Mouse (Mus musculus) myocyte (in vitro differentiated cells): ENCODE data around the gene Kctd18. TPM values are rescaled to one million over a fixed set of nuclear protein-coding genes. Genes with fewer than 3 reads are reported as not detected.

Experiments used
- H3K27me3 ChIP-seq: one replicate; pipeline ENCODE4 v1.6.1; 2011; ENCODE audit not compliant: control insufficient read depth, insufficient read depth, insufficient read length
- H3K36me3 ChIP-seq: one replicate; pipeline ENCODE4 v1.6.1; 2011; ENCODE audit not compliant: control insufficient read depth, insufficient read depth
- H3K4me2 ChIP-seq: one replicate; pipeline ENCODE4 v1.6.1; 2011; ENCODE audit warnings: low read depth, control low read depth
- H3K4me3 ChIP-seq: one replicate; pipeline ENCODE4 v1.5.1; 2011; ENCODE audit warnings: mild to moderate bottlenecking, control low read depth, moderate library complexity
- H3K79me2 ChIP-seq: one replicate; pipeline ENCODE4 v1.6.1; 2011; ENCODE audit not compliant: control insufficient read depth, insufficient read depth
- H3ac ChIP-seq: one replicate; pipeline ENCODE4 v1.6.1; 2011; ENCODE audit not compliant: control insufficient read depth, insufficient read length
- CEBPB ChIP-seq: IDR thresholded peaks from 2 replicates; pipeline ENCODE4 v1.6.1; 2011; ENCODE audit warnings: mild to moderate bottlenecking, moderate library complexity; ENCODE audit not compliant: poor library complexity, insufficient read depth, severe bottlenecking
- E2F4 ChIP-seq: IDR thresholded peaks from one replicate; pipeline ENCODE4 v1.6.1; 2011; ENCODE audit warnings: mild to moderate bottlenecking, control low read depth, moderate library complexity; ENCODE audit not compliant: insufficient read depth
- MAX ChIP-seq: IDR thresholded peaks from one replicate; pipeline ENCODE4 v1.6.1; 2011; ENCODE audit warnings: low read depth, mild to moderate bottlenecking, control low read depth
- MYOD1 ChIP-seq, 3 experiments: IDR thresholded peaks; one replicate each; pipeline ENCODE4 v1.6.1; 2011; ENCODE audit warnings: control low read depth in 2 of 3, low read depth in 2 of 3, mild to moderate bottlenecking in 2 of 3, moderate library complexity in 1 of 3; ENCODE audit not compliant: insufficient read length in 2 of 3, control insufficient read depth in 1 of 3
- MYOG ChIP-seq, 3 experiments: IDR thresholded peaks; one replicate each; pipeline ENCODE4 v1.6.1; 2011; ENCODE audit warnings: control low read depth in 2 of 3, low read depth in 2 of 3, mild to moderate bottlenecking in 2 of 3; ENCODE audit not compliant: insufficient read length in 2 of 3, control insufficient read depth in 1 of 3, insufficient read depth in 1 of 3
- POLR2A ChIP-seq: IDR thresholded peaks from one replicate; pipeline ENCODE4 v1.6.1; 2011; ENCODE audit warnings: low read depth, mild to moderate bottlenecking, control low read depth, moderate library complexity; ENCODE audit not compliant: insufficient read length
- POLR2AphosphoS2 ChIP-seq: IDR thresholded peaks from one replicate; pipeline ENCODE4 v1.6.1; 2011; ENCODE audit warnings: low read depth, control low read depth; ENCODE audit not compliant: insufficient read length
- REST ChIP-seq: IDR thresholded peaks from one replicate; pipeline ENCODE4 v1.6.1; 2011; ENCODE audit warnings: mild to moderate bottlenecking, control low read depth, moderate library complexity; ENCODE audit not compliant: insufficient read depth, insufficient read length
- SRF ChIP-seq: IDR thresholded peaks from one replicate; pipeline ENCODE4 v1.6.1; 2011; ENCODE audit warnings: low read depth; ENCODE audit not compliant: control insufficient read depth, insufficient read length
- TCF12 ChIP-seq: IDR thresholded peaks from one replicate; pipeline ENCODE4 v1.6.1; 2011; ENCODE audit warnings: mild to moderate bottlenecking, control low read depth; ENCODE audit not compliant: poor library complexity, insufficient read depth, severe bottlenecking
- TCF3 ChIP-seq: IDR thresholded peaks from one replicate; pipeline ENCODE4 v1.6.1; 2011; ENCODE audit warnings: low read depth, control low read depth; ENCODE audit not compliant: insufficient read length
- USF1 ChIP-seq: IDR thresholded peaks from one replicate; pipeline ENCODE4 v1.6.1; 2011; ENCODE audit warnings: low read depth, mild to moderate bottlenecking, control low read depth, moderate library complexity
- polyA plus RNA-seq: library from polyadenylated mRNA; unstranded; fragments of >200 nt; fragmentation: generic; extraction: Trizol; gene quantifications from one replicate; pipeline ENCODE4 v1.2.1, GENCODE M21; 2012; ENCODE audit warnings: missing spikeins

Kctd18 gene
- polyA plus RNA-seq, 1 experiment: 4.5 TPM

- no peaks in the 10 kb centered on the region for H3K79me2 ChIP-seq
Observed at GRCm38 (mm10) chr1:57976860-57977259, 41.9 kb downstream of the Kctd18 start.

GRCm38 (mm10) chr1:57971588-57971987 lies 47.2 kb downstream of the Kctd18 start:
- Histone ChIP-seq H3K79me2 (no peaks in the 10 kb centered on the region), H3K36me3 (no peaks in the 10 kb centered on the region), H3K4me2 (no peak overlapping the region), H3K27me3 (no peaks in the 10 kb centered on the region), H3K4me3 (no peak overlapping the region), H3ac (no peak overlapping the region)
- TF ChIP-seq E2F4: no peak
- TF ChIP-seq MYOG (IDR thresholded peaks at IDR 0.05; ENCODE audit: control insufficient read depth in 1 of 3, insufficient read depth in 1 of 3, insufficient read length in 2 of 3, low read depth in 2 of 3): no peak
- no peak for TF ChIP-seq MAX
- no peak for TF ChIP-seq POLR2AphosphoS2
- no peak for TF ChIP-seq USF1
- no peak for TF ChIP-seq POLR2A
- no peak for TF ChIP-seq REST
- TF ChIP-seq TCF12: no peak
- no peak for TF ChIP-seq TCF3
- no peak for TF ChIP-seq CEBPB
- TF ChIP-seq MYOD1 (IDR thresholded peaks at IDR 0.05; ENCODE audit: control insufficient read depth in 1 of 3, insufficient read length in 2 of 3, low read depth in 2 of 3): no peak
- TF ChIP-seq SRF: no peak

More at GRCm38 (mm10) chr1:57976860-57977259, 41.9 kb downstream of the Kctd18 start:
- no peak for TF ChIP-seq MYOG (IDR thresholded peaks at IDR 0.05; ENCODE audit: control insufficient read depth in 1 of 3, insufficient read depth in 1 of 3, insufficient read length in 2 of 3, low read depth in 2 of 3)
- TF ChIP-seq SRF: no peak
- TF ChIP-seq E2F4: no peak
- TF ChIP-seq REST: no peak
- TF ChIP-seq CEBPB: no peak
- no peak for TF ChIP-seq POLR2AphosphoS2
- TF ChIP-seq TCF12: no peak
- no peak for TF ChIP-seq MYOD1 (IDR thresholded peaks at IDR 0.05; ENCODE audit: control insufficient read depth in 1 of 3, insufficient read length in 2 of 3, low read depth in 2 of 3)
- H3K27me3 ChIP-seq: no peaks in the 10 kb centered on the region
- H3K4me2 ChIP-seq: no peak overlapping the region
- no peak overlapping the region for H3ac ChIP-seq
- H3K36me3 ChIP-seq: no peaks in the 10 kb centered on the region
- no peak overlapping the region for H3K4me3 ChIP-seq

GRCm38 (mm10) chr1:57969327-57970271 lies 49.2 kb downstream of the Kctd18 start:
- H3K79me2 ChIP-seq: no peaks in the 10 kb centered on the region
- peaks cover 11% of the 10 kb centered on the region for H3K36me3 ChIP-seq
- no peaks in the 10 kb centered on the region for H3K27me3 ChIP-seq
- TF ChIP-seq MYOD1 (IDR thresholded peaks at IDR 0.05; ENCODE audit: control insufficient read depth in 1 of 3, insufficient read length in 2 of 3, low read depth in 2 of 3) (peak in 1 of 3 experiments; percentile 26), SRF (peak; percentile 19), POLR2AphosphoS2 (peak; percentile 64), USF1 (no peak), POLR2A (peak; percentile 91)
- H3K4me2 ChIP-seq: peak overlapping the region; percentile 81
- peak overlapping the region; percentile 46 for H3ac ChIP-seq
- peak overlapping the region; percentile 47 for H3K4me3 ChIP-seq

GRCm38 (mm10) chr1:57955774-57956173 lies 63.0 kb downstream of the Kctd18 start:
- H3ac ChIP-seq: no peak overlapping the region
- no peak overlapping the region for H3K4me3 ChIP-seq
- no peak overlapping the region for H3K4me2 ChIP-seq
- TF ChIP-seq TCF12 (no peak), MYOG (IDR thresholded peaks at IDR 0.05; ENCODE audit: control insufficient read depth in 1 of 3, insufficient read depth in 1 of 3, insufficient read length in 2 of 3, low read depth in 2 of 3) (no peak), TCF3 (no peak), CEBPB (no peak)
- no peaks in the 10 kb centered on the region for H3K79me2 ChIP-seq
- peaks cover 7% of the 10 kb centered on the region for H3K36me3 ChIP-seq
- no peaks in the 10 kb centered on the region for H3K27me3 ChIP-seq

- peaks cover 7% of the 10 kb centered on the region for H3K36me3 ChIP-seq
- H3K79me2 ChIP-seq: no peaks in the 10 kb centered on the region
- H3ac ChIP-seq: no peak overlapping the region
- H3K4me3 ChIP-seq: no peak overlapping the region
- H3K4me2 ChIP-seq: no peak overlapping the region
- no peaks in the 10 kb centered on the region for H3K27me3 ChIP-seq
- TF ChIP-seq E2F4 (no peak), MAX (no peak), SRF (no peak), USF1 (no peak), REST (no peak), TCF12 (no peak), TCF3 (no peak), CEBPB (no peak), POLR2AphosphoS2 (no peak), POLR2A (no peak), MYOG (IDR thresholded peaks at IDR 0.05; ENCODE audit: control insufficient read depth in 1 of 3, insufficient read depth in 1 of 3, insufficient read length in 2 of 3, low read depth in 2 of 3) (no peak), MYOD1 (IDR thresholded peaks at IDR 0.05; ENCODE audit: control insufficient read depth in 1 of 3, insufficient read length in 2 of 3, low read depth in 2 of 3) (no peak)
Observed at GRCm38 (mm10) chr1:57954376-57954765, 64.4 kb downstream of the Kctd18 start.
